ENCODE assay signal across 24 mouse cellular contexts in genomic region chr10:28083183-28083582, GRCm38 (mm10).
"Had no signal": no experiment of that assay in that cellular context is flagged by ENCODE, and none has a peak within 500 bp of the region (broad histone marks: within the 10 kb centered on the region; RNA-seq: fewer than 3 reads in every experiment).

No protein-coding gene starts in this region.

- H3K9me3 ChIP-seq: heart, embryonic 13.5 days; heart, embryonic 15.5 days; hindbrain, embryonic 13.5 days; hindbrain, embryonic 15.5 days; kidney, embryonic 15.5 days; limb, embryonic 10.5 days; limb, embryonic 12.5 days had no signal

- H3K9ac ChIP-seq: forebrain, postnatal 0 days; heart, embryonic 13.5 days; heart, embryonic 15.5 days; hindbrain, embryonic 13.5 days; hindbrain, embryonic 15.5 days; kidney, embryonic 15.5 days; limb, embryonic 12.5 days had no signal

- H3K4me2 ChIP-seq: heart, embryonic 11.5 days; heart, embryonic 13.5 days; heart, embryonic 15.5 days; hindbrain, embryonic 13.5 days; hindbrain, embryonic 15.5 days; kidney, embryonic 15.5 days; limb, embryonic 12.5 days had no signal

- ATAC-seq: forebrain, postnatal 0 days; hindbrain, postnatal 0 days had no signal

- H3K4me3 ChIP-seq: heart, adult 2 months; heart, embryonic 13.5 days; heart, embryonic 15.5 days; hindbrain, embryonic 13.5 days; hindbrain, embryonic 15.5 days; kidney, embryonic 15.5 days; limb, embryonic 10.5 days; limb, embryonic 12.5 days had no signal

- H3K27ac ChIP-seq: heart, adult 2 months; heart, embryonic 13.5 days; heart, embryonic 15.5 days; hindbrain, embryonic 13.5 days; hindbrain, embryonic 15.5 days; hindbrain, postnatal 0 days; kidney, embryonic 15.5 days; kidney, postnatal 0 days; limb, embryonic 10.5 days; limb, embryonic 12.5 days had no signal

- H3K27me3 ChIP-seq: heart, embryonic 13.5 days; heart, embryonic 15.5 days; hindbrain, embryonic 13.5 days; hindbrain, embryonic 15.5 days; kidney, embryonic 15.5 days; limb, embryonic 12.5 days had no signal

- DNase-seq: forebrain, postnatal 0 days; gastrocnemius, postnatal 14 days; gastrocnemius, postnatal 36 days; heart, adult 11 months; heart, adult 2 months; heart, postnatal 14 days; heart, postnatal 36 days; kidney, adult 2 months; kidney, adult 9 months; kidney, postnatal 14 days; kidney, postnatal 36 days; layer of hippocampus, adult 9-11 months; layer of hippocampus, postnatal 36 days; liver had no signal

- H3K36me3 ChIP-seq: heart, embryonic 13.5 days; heart, embryonic 15.5 days; hindbrain, embryonic 13.5 days; hindbrain, embryonic 15.5 days; kidney, embryonic 15.5 days; limb, embryonic 10.5 days; limb, embryonic 12.5 days had no signal
